Mouse (Mus musculus): ENCODE data around the gene Kctd20.

DNA sequence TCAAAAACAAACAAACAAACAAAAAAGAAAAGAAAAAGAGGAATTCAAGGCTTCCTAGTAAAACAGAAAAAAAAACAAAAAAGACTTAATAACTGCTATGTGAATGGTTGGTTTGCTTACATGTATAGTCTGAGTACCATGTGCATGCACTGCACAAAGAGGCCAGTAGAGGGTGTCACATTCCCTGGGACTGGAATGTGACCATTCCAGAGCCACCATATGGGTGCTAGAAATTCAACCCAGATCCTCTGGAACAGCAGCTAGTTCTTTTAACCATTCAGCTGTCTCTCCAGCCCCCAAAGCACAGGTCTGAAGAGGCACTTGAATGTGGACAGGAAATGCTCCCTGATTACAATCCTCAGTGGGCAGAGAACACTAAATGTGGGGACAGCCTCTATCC is 35.1 kb downstream of the Kctd20 start:
- peak; percentile 93 for TF ChIP-seq CTCF (conservative IDR thresholded peaks at IDR 0.05; ENCODE audit: low read length)
- no peak for TF ChIP-seq POU5F1 (IDR thresholded peaks at IDR 0.05; ENCODE audit: borderline replicate concordance, low read length)
